Mouse (Mus musculus): Measurements from ENCODE around the gene Haus7. TPM values are rescaled to one million over a fixed set of nuclear protein-coding genes. Genes with fewer than 3 reads are reported as not detected.

Haus7 gene
- polyA plus RNA-seq, 1 experiment from 2014 or later: 67.1 TPM

DNA sequence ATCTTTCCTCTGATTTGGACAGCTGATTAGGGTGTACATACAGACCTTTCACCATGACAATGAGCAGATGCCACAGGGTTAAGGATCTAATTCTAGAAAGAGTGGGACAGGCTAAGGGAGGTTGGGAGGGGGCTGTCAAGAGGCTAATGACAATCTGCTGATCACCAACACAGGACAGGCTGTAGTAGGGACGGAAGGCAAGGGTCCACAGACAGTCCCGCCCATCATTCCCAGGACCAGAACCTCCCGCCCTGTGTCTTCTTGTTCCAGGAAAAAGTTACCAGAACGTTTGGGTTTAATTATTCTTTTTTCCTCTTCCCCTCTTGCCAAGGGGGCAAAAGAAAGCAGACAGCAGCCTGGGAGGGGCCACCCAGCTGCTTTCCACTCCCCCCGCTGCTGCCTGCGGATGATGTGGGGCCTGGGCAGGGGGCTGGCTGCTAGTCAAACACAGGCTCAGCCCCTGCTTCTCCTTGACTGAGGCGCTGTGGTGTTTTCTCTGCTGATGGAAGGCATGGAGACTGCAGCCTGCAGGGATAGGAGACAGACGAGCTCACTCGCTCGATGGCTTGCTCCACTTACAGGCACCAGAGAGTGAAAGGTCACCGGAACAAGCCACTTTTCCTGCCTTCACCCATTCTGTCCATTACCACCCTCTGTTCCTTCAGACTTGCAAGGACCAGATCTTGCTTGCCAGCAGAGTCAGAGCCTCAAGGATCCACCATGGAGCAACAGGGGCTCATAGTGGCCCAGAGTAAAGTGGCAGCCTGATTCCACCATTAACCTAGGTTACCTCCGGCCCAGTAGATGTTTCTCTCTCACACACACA, 15.7 kb upstream of the Haus7 start:
- no peaks in the 10 kb centered on the region for H3K4me1 ChIP-seq (ENCODE audit: control insufficient read depth, insufficient read depth, low read length)
- H3K4me2 ChIP-seq (ENCODE audit: low read length): no peak overlapping the region
- WGBS: 69% methylated on average over 12 of the region's 12 CpGs
- H3K9ac ChIP-seq (replicated peaks; ENCODE audit: low read length): no peak overlapping the region
- no peak overlapping the region for H3K27ac ChIP-seq (replicated peaks; ENCODE audit: low read depth, low read length)
- no peaks in the 10 kb centered on the region for H3K27me3 ChIP-seq (ENCODE audit: control insufficient read depth, insufficient read depth, low read length)
- no peaks in the 10 kb centered on the region for H3K9me3 ChIP-seq (ENCODE audit: control insufficient read depth, low read length)
- ATAC-seq (ENCODE audit: low FRiP score, low TSS enrichment) (no peak), DNase-seq (peak; percentile 1)
- no peaks in the 10 kb centered on the region for H3K36me3 ChIP-seq (ENCODE audit: control insufficient read depth, insufficient read depth, low read length)
- H3K4me3 ChIP-seq (replicated peaks; ENCODE audit: low read depth, low read length): no peak overlapping the region

DNA sequence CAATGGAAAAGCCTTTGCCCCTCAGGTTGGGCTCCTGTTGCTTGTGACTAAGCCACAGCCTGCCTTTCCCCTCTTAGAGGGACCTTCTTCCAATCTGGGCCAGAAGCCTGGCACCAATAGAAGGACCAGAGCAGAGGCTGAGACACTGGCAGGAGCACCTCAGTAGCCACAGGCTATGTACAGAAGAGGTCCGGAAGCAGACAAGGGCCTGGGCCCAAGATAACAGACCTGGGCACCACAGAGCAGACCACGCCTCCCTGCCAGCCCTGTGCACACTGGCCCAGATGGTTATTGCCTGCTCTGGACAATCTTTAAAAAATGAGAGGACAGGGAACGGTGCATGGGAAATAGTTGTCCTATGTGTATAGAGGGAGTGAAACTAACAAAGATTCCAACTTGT, 12.9 kb upstream of the Haus7 start:
- H3K4me3 ChIP-seq (replicated peaks; ENCODE audit: low read depth, low read length): no peak overlapping the region
- no peak overlapping the region for H3K4me2 ChIP-seq (ENCODE audit: low read length)
- no peaks in the 10 kb centered on the region for H3K36me3 ChIP-seq (ENCODE audit: control insufficient read depth, insufficient read depth, low read length)
- 85% methylated on average over 3 of the region's 3 CpGs for WGBS
- DNase-seq (no peak), ATAC-seq (ENCODE audit: low FRiP score, low TSS enrichment) (no peak)
- H3K27me3 ChIP-seq (ENCODE audit: control insufficient read depth, insufficient read depth, low read length): no peaks in the 10 kb centered on the region
- H3K9me3 ChIP-seq (ENCODE audit: control insufficient read depth, low read length): no peaks in the 10 kb centered on the region
- no peak overlapping the region for H3K27ac ChIP-seq (replicated peaks; ENCODE audit: low read depth, low read length)
- no peak overlapping the region for H3K9ac ChIP-seq (replicated peaks; ENCODE audit: low read length)
- H3K4me1 ChIP-seq (ENCODE audit: control insufficient read depth, insufficient read depth, low read length): no peaks in the 10 kb centered on the region

DNA sequence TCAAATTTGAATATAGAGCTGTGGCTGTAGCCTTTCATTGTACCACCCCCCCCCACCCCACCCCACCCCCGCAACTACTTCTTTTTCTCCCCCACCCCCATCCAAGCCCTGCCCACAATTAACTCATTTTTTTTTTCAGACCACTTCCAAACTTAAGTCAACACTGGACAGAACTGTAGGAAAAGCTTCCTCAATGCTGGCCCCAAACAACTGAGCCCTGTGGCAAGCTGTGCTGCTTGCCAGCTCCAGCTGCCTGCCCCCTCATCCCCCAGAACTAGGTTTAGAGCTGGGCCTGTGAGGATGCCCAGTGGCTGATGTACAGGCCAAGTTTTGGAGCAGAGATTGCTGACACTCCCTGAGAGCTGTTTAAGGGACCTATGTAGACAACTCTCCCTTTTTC, 9.9 kb upstream of the Haus7 start:
- Histone ChIP-seq H3K4me2 (ENCODE audit: low read length) (no peak overlapping the region), H3K9ac (replicated peaks; ENCODE audit: low read length) (no peak overlapping the region), H3K9me3 (ENCODE audit: control insufficient read depth, low read length) (no peaks in the 10 kb centered on the region), H3K36me3 (ENCODE audit: control insufficient read depth, insufficient read depth, low read length) (no peaks in the 10 kb centered on the region), H3K4me1 (ENCODE audit: control insufficient read depth, insufficient read depth, low read length) (no peaks in the 10 kb centered on the region), H3K27me3 (ENCODE audit: control insufficient read depth, insufficient read depth, low read length) (no peaks in the 10 kb centered on the region), H3K4me3 (replicated peaks; ENCODE audit: low read depth, low read length) (no peak overlapping the region), H3K27ac (replicated peaks; ENCODE audit: low read depth, low read length) (no peak overlapping the region)
- ATAC-seq (ENCODE audit: low FRiP score, low TSS enrichment) (no peak), DNase-seq (no peak)
- 86% methylated on average over 1 of the region's 1 CpGs for WGBS

DNA sequence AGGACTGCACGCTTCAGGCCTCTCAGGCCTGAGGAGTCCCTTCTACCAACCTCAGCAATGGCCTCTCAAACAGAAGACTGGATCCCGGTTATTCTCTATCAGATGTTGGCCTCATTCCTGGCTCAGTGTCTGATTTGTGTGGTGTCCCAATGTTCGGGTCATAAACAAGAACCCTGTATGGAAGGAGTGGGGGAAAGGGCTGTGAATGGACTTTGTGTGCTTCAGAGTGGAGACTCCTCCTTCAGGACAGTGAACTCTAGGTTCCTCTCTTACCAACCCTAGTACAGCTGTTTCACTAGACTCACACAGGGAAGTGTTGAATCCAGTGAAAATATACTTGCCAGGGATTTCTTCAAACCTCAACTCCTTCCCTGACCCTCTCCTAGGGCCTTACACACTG, 9.5 kb upstream of the Haus7 start:
- H3K9ac ChIP-seq (replicated peaks; ENCODE audit: low read length): no peak overlapping the region
- H3K4me3 ChIP-seq (replicated peaks; ENCODE audit: low read depth, low read length): no peak overlapping the region
- H3K27ac ChIP-seq (replicated peaks; ENCODE audit: low read depth, low read length): no peak overlapping the region
- no peaks in the 10 kb centered on the region for H3K9me3 ChIP-seq (ENCODE audit: control insufficient read depth, low read length)
- ATAC-seq (ENCODE audit: low FRiP score, low TSS enrichment) (no peak), DNase-seq (no peak)
- H3K36me3 ChIP-seq (ENCODE audit: control insufficient read depth, insufficient read depth, low read length): no peaks in the 10 kb centered on the region
- WGBS: 82% methylated on average over 3 of the region's 3 CpGs
- H3K4me2 ChIP-seq (ENCODE audit: low read length): no peak overlapping the region
- no peaks in the 10 kb centered on the region for H3K4me1 ChIP-seq (ENCODE audit: control insufficient read depth, insufficient read depth, low read length)
- no peaks in the 10 kb centered on the region for H3K27me3 ChIP-seq (ENCODE audit: control insufficient read depth, insufficient read depth, low read length)

DNA sequence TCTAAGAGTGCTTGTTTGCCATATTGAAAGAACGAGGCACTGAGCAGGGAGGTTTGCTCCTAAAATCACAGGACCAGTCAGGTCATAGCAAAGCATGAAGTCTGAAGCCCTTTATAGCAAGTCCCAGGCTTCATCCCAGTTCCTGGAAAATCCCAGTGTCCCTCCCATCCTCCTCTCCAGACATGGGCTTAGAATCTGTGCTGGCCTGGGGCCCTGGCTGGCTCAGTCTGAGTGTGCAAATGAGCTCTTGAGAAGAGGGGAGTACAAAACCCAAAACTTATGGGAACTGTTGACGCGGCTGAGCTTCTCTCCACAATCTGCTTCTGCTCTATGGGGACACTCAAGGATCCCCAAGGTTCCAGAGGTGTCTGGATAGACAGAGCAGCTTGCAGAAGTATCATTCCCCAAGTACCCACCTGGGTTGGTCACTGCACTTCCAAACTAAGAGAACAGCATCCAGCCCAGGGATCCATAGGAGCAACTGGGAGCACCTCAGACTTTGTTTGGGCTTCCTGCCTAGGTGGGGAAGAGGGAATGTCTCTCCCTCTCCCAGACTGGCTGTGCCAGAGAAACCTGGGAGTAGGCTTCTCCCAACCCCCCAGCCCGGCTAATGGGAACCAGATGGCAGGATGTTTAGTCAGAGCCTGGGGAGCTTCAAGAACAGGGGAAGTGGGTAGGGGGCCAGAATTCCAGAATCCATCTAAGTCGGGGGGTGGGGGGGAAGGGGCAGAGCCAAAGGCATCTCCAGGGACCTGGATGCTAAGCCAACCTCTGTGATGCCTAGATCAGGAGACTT, 8.8 kb upstream of the Haus7 start:
- no peak overlapping the region for H3K27ac ChIP-seq (replicated peaks; ENCODE audit: low read depth, low read length)
- ATAC-seq (ENCODE audit: low FRiP score, low TSS enrichment): no peak
- peak; percentile 2 for DNase-seq

DNA sequence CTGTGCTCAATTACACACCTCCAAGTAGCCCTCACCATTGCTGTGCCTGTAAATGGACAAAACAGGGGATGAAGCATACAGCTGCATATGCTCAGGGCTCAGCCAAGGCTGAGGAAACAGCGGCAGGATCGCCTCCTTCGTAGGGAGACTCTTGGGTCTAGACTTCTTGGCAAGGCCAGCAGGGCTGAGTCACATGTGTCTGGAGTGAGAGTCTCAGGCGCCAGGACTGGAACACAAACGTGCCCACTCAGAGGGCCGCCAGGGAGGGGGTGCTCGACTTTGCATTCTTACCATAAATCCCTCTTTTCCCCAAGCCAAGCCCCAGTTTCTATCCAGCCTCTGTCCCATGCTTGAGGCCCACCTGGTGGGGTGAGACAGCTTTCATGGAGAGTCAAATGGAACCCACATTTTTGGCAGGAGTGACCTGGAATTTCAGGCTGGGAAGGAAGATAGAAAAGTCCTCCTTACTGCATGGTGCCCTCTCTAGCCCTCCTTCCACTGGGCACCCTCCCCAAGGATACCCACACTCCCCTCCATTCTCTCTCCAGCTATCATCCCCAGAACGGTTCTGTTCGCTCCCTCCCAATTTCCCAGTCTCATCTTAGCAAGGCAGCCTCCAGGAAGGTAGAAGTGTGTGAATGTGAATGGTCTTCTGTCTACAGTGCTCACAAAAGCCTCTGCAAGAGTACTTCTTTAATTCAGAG, 6.8 kb upstream of the Haus7 start:
- H3K27ac ChIP-seq (replicated peaks; ENCODE audit: low read depth, low read length): no peak overlapping the region
- H3K4me2 ChIP-seq (ENCODE audit: low read length): no peak overlapping the region
- H3K9me3 ChIP-seq (ENCODE audit: control insufficient read depth, low read length): no peaks in the 10 kb centered on the region
- ATAC-seq (ENCODE audit: low FRiP score, low TSS enrichment) (no peak), DNase-seq (no peak)
- H3K4me1 ChIP-seq (ENCODE audit: control insufficient read depth, insufficient read depth, low read length): no peaks in the 10 kb centered on the region
- H3K36me3 ChIP-seq (ENCODE audit: control insufficient read depth, insufficient read depth, low read length): no peaks in the 10 kb centered on the region
- WGBS: 71% methylated on average over 9 of the region's 9 CpGs
- no peak overlapping the region for H3K9ac ChIP-seq (replicated peaks; ENCODE audit: low read length)
- H3K27me3 ChIP-seq (ENCODE audit: control insufficient read depth, insufficient read depth, low read length): no peaks in the 10 kb centered on the region
- H3K4me3 ChIP-seq (replicated peaks; ENCODE audit: low read depth, low read length): no peak overlapping the region

More for the DNA sequence above, 8.8 kb upstream of the Haus7 start:
- no peak overlapping the region for H3K4me2 ChIP-seq (ENCODE audit: low read length)
- no peaks in the 10 kb centered on the region for H3K4me1 ChIP-seq (ENCODE audit: control insufficient read depth, insufficient read depth, low read length)
- 71% methylated on average over 5 of the region's 5 CpGs for WGBS
- no peak overlapping the region for H3K9ac ChIP-seq (replicated peaks; ENCODE audit: low read length)
- no peak overlapping the region for H3K4me3 ChIP-seq (replicated peaks; ENCODE audit: low read depth, low read length)
- no peaks in the 10 kb centered on the region for H3K27me3 ChIP-seq (ENCODE audit: control insufficient read depth, insufficient read depth, low read length)
- no peaks in the 10 kb centered on the region for H3K36me3 ChIP-seq (ENCODE audit: control insufficient read depth, insufficient read depth, low read length)
- no peaks in the 10 kb centered on the region for H3K9me3 ChIP-seq (ENCODE audit: control insufficient read depth, low read length)

DNA sequence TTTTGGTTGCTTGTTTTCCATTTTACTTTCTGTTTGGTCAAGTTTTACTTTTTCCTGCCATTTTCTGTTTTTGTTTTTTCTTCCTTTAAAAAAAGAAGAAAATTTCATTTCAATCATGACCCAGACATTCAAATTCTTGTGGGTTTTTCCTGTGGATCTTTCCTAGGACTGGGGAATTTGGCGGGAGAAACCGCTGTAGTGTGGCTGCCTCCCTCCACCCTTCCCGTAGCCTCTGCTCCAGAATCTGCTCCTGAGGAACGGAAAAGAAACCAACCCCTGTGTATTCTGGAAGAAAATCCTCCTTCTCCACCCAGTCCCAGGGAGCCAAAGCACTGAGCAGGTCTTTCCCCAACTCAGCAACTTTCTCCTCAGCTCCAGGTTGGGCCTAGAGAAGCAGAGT, 1.9 kb upstream of the Haus7 start:
- Histone ChIP-seq H3K36me3 (ENCODE audit: control insufficient read depth, insufficient read depth, low read length) (no peaks in the 10 kb centered on the region), H3K4me1 (ENCODE audit: control insufficient read depth, insufficient read depth, low read length) (no peaks in the 10 kb centered on the region), H3K4me2 (ENCODE audit: low read length) (no peak overlapping the region), H3K27ac (replicated peaks; ENCODE audit: low read depth, low read length) (no peak overlapping the region), H3K9ac (replicated peaks; ENCODE audit: low read length) (no peak overlapping the region), H3K27me3 (ENCODE audit: control insufficient read depth, insufficient read depth, low read length) (no peaks in the 10 kb centered on the region), H3K4me3 (replicated peaks; ENCODE audit: low read depth, low read length) (no peak overlapping the region), H3K9me3 (ENCODE audit: control insufficient read depth, low read length) (no peaks in the 10 kb centered on the region)
- no peak for DNase-seq
- 70% methylated on average over 4 of the region's 4 CpGs for WGBS
- ATAC-seq (ENCODE audit: low FRiP score, low TSS enrichment): no peak

DNA sequence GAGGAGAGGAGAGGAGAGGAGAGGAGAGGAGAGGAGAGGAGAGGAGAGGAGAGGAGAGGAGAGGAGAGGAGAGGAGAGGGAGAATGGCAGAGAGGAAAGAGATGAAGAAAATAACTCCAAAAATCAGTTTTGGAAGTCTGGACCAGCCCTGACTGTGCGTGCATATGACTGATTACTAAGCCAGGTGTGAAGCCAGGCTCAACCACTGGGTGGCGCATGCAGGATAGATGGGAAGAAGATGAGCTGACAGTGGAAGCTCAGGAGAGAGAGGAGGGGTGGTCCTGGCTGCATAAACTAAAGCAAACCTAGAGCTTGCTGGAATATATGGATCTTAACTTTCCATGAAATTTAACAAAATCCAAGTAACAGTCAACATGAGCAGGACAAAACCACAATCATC, 6.9 kb downstream of the Haus7 start:
- Histone ChIP-seq H3K36me3 (ENCODE audit: control insufficient read depth, insufficient read depth, low read length) (no peaks in the 10 kb centered on the region), H3K4me2 (ENCODE audit: low read length) (no peak overlapping the region), H3K4me1 (ENCODE audit: control insufficient read depth, insufficient read depth, low read length) (no peaks in the 10 kb centered on the region), H3K27me3 (ENCODE audit: control insufficient read depth, insufficient read depth, low read length) (no peaks in the 10 kb centered on the region), H3K4me3 (replicated peaks; ENCODE audit: low read depth, low read length) (no peak overlapping the region), H3K9me3 (ENCODE audit: control insufficient read depth, low read length) (no peaks in the 10 kb centered on the region), H3K9ac (replicated peaks; ENCODE audit: low read length) (no peak overlapping the region), H3K27ac (replicated peaks; ENCODE audit: low read depth, low read length) (no peak overlapping the region)
- WGBS: 24% methylated on average over 2 of the region's 2 CpGs
- DNase-seq (peak; percentile 79), ATAC-seq (ENCODE audit: low FRiP score, low TSS enrichment) (no peak)
